Mouse (Mus musculus) monocyte, adult 59 days (primary cell): Measurements from ENCODE around the gene Rps15a. TPM values are rescaled to one million over a fixed set of nuclear protein-coding genes. Genes with fewer than 3 reads are reported as not detected.

ENCODE experiments used
- total RNA-seq, 2 experiments: library from RNA; stranded (reverse); gene quantifications; one replicate each; pipeline ENCODE4 v1.2.4; 2023

The Rps15a gene
- total RNA-seq, result 1,000 to 10,000 TPM; 1,152 to 1,169 TPM

DNA sequence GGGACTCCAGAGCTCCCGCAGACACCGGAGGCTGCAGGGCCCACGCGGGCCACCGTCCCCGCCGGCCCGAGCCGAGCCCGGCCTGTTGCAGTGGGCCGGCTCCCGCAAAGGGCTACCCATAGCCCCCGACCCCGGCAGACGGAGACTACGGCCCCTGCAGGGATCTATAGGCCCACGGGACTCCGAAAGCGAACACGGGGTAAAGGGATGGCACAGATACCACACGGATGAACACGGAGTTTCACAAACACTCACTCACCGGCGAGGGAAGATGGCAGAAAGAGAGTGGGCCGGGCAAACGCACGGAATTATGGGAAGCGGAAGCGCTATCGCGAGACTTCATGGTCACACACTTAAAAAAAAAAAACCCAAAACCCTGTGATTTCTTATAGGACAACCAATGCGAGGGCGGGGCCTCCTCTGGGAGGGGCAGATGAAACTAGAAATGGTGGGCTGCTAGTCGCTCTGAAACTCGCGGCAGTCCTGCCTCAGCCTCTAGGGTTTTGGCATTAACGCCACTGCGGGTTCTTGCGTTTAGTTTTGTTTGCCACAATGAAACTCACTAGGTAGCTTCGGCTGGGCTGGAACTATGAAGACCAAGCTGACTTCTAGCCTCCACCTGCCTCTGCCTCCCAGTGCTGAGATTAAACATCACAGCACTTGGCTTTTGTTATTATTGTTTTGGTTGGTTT is at the start of gene Rps15a:
Gene Rps15a, minus strand, starts transcription at position 312 of the 692 bp plus-strand sequence.

DNA sequence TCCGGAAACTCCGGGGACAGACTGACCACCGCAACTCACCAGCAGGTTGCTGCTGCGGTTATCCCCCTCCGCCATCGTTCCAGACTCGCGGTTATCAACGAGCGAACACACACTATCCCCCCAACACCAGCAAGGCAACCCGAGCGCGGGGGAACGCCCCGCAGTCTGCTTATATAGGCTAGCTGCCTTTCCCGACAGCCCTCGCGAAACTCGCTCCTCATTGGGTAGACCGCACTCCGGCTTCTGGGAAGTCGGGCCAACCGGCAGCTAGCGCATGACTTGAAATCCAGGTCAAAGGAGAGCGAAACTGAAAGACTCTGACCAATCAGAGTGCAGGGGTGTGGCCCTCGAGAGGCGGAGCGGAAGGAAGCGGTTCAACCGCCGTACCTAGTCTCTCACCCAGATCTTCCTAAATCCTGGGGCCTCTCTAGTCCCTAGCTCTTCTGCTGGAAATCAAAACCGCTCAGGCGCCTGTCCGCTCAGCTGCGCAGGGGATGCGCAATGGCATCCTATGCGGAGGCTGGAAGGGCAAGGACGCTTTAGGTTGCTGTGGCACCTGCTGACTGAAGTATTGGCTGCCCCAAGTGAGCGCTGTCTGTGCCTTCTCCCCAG is 13.5 kb upstream of the Rps15a start, which contains the start of gene Arl6ip1:
Gene Arl6ip1, minus strand, starts transcription at position 233 of the 612 bp plus-strand sequence.

Other genes starting within 250 kb of the Rps15a start
- 100 to 1,000 TPM; 129 to 139 TPM for gene Arl6ip1, start 13.5 kb upstream of the Rps15a start, total RNA-seq
- gene Smg1, start 127.5 kb upstream of the Rps15a start, total RNA-seq, result 100 to 1,000 TPM; 109 to 112 TPM